Mouse (Mus musculus) lung, postnatal 0 days (tissue): Measurements from ENCODE around the gene Dus3l.

Experiments used
- CTCF ChIP-seq: IDR thresholded peaks from 2 replicates; pipeline ENCODE4 v1.5.1; 2016; ENCODE audit warnings: antibody characterized with exemption, mild to moderate bottlenecking
- EP300 ChIP-seq: IDR thresholded peaks from 2 replicates; pipeline ENCODE4 v1.6.1; 2016; ENCODE audit warnings: antibody characterized with exemption, mild to moderate bottlenecking, control low read depth

GRCm38 (mm10) chr17:56808518-56808917 is 44.0 kb downstream of the Dus3l start:
- TF ChIP-seq CTCF (peak; percentile 99), EP300 (no peak)
